Mouse (Mus musculus) testis, adult 2 months (tissue): Measurements from ENCODE around the gene Akt1s1.

ENCODE experiments used
- CTCF ChIP-seq: fragments of 200-500 bp; IDR thresholded peaks from 2 replicates; pipeline ENCODE4 v1.5.1; 2012; ENCODE audit warnings: low read depth, mild to moderate bottlenecking, inconsistent platforms, low read length, moderate library complexity; ENCODE audit not compliant: control insufficient read depth, insufficient read depth, insufficient replicate concordance
- POLR2A ChIP-seq: fragments of 200-500 bp; IDR thresholded peaks from 2 replicates; pipeline ENCODE4 v1.6.1; 2012; ENCODE audit warnings: low read depth, mild to moderate bottlenecking, inconsistent platforms, low read length, moderate library complexity; ENCODE audit not compliant: control insufficient read depth

- TF ChIP-seq CTCF (no peak), POLR2A (no peak)
These were observed 39.9 kb upstream of the Akt1s1 start for GRCm38 (mm10) chr7:44808927-44809326.
